Mouse (Mus musculus) E14TG2a.4 (cell line): Measurements from ENCODE around the gene Smim12.

Experiments
- CTCF ChIP-seq: conservative IDR thresholded peaks from 2 replicates; pipeline ENCODE4 v1.5.1; 2014; ENCODE audit warnings: low read length
- NANOG ChIP-seq: IDR thresholded peaks from 2 replicates; pipeline ENCODE4 v1.6.1; 2014; ENCODE audit warnings: borderline replicate concordance, low read length, mixed read lengths

DNA sequence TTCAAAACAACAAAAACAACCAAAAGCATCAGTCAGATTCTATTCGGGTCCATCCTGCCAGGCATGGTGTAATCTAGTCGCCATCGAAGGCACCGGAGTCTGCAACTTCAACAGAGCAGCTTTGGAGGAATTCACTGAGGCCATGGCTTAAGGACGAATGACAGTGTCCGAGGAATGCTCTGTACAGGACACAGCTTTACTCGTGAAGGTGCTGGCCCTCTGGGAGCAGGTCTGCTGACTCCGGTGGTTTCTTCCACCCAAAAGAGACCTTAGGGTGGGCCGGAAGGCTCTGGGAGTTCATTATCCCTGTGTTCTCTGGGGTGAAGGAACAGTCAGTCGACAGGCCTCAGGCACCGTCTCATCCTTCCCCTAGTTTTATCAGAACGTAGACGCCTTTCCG is 18.0 kb downstream of the Smim12 start:
- TF ChIP-seq CTCF (no peak), NANOG (no peak)
